Mouse (Mus musculus): ENCODE data around the gene Ube4b.

Gene Ube4b

DNA sequence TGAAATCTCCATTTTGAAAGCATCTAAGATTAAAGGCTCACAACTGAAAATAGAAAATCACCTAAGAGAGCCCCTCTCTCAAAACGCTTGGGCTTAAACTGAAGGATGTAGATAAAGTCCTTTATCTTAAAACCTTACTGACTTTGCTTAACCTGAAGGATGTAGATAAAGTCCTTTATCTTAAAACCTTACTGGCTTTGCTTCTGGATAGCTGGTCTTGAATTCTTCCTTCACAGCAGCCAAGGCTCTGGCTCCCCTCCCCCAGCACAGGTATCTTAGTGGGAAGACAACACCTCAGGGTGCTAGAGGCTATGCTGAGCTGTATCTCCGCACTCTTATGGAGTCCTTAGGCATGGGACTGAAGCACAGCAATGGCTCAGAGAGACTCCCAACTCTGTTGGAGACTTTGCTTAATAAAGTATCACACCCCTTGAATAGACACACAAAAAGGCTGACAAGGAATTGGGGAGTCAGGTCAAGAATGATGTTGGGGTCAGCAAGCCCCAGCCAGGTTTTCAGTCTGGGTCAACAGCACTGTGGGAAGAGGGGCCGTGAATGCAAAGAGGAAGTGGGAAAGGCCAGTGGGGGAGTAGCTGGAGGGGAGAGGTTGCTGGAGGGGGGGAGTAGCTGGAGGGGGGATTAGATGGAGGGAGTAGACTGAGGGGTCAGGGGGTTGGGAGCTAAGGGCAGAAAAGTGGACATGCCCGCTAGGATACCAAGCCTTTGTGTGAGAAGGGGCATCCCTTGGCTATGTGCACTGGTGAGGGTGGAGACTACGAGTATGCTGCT lies 86.9 kb downstream of the Ube4b start:
- DNase-seq (ENCODE audit: low read depth, low spot score): no peak

DNA sequence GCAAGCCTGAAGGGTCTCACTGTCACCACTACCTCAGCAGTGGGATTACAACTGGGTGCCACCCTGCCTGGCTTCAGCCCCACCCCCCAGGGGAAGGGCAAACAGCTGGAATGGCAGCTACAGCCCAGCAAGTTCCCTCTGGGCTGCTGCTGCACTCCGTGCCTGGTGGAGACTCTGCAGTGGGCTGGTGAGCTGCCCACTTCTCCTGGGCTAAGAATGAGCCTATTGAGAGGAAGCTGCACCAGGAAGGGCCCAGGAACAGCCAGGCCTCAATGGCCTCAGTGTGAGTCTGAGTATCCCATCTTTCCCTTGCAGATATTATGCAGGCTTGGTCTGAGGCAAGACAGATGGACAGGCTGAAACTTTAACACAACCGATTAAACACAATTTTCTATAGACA lies 88.4 kb downstream of the Ube4b start:
- no peak for DNase-seq (ENCODE audit: low read depth, low spot score)

DNA sequence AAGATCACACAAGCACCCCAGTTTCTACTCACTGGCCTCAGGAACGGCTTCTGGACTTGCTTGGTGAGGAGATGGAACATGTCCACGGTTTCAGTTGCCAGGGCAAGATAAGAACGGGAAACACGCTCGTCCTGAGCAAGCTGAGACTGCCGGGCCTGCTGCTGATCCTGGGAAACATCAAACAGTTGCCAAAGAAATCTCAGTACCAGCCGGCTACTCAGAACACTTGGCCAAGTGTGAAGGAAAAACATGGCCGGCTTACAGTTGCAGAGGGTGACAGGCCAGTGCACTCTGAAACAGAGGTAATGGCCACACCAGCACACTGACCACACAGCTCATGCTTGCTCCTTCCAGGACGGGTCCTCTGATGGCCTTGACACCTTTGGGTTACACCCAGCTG lies 89.2 kb downstream of the Ube4b start:
- DNase-seq (ENCODE audit: low read depth, low spot score): no peak

DNA sequence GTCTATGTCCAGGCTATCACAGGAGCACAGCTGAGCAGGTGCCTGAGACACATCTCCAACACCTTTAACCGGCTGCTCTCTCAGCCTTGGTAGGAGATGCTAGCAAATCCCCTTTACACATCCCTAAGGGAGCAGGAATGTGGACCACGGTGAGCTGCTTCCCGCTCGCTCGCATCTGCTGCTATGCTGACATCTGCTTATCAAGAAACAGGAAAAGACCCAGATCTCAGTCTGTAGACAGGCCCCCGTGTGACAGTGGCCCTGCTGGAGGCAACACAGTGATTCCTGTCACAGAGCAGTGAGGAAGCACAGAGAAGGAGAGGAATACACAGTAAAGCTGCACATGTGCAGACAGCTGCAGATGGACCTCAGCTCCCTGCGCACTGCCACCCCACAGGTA lies 90.2 kb downstream of the Ube4b start:
- no peak for DNase-seq (ENCODE audit: low read depth, low spot score)

DNA sequence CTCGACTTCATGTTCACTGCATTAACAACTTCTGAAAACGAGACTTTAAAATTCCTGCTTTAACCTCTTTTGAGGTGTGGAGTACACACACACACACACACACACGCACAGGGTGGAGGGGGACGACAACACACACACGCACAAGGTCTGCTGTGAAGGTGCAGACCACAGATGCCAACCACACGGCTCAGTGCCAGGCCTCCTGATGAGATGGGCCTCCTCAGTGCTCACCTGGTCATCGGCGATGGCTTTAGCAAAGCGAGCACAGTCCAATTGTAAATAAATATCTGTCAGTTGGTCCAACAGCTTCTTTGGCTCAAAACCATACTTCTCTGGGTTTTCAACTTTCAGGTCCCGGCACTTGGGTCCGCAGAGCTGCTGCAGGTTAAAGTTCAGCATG lies 91.7 kb downstream of the Ube4b start:
- no peak for DNase-seq (ENCODE audit: low read depth, low spot score)

DNA sequence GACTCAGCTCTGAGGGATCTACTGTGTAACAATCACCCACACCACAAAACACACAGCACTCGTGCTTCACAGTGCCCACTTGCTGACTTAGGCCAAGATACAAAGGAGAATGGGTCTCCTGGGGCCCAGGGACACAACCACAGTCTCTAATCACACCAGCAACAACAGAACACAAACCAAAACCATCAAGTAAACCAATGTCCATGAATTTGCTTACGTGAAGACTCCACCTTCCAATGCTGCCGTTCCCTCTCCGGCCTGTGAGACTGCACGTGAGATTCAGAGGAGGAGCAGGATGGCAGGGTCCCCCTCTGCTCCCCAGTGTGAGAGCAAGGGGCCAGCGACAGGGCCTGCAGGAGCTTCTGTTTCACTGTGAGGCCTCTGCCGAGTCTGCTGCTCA lies 93.8 kb downstream of the Ube4b start:
- DNase-seq (ENCODE audit: low read depth, low spot score): no peak

DNA sequence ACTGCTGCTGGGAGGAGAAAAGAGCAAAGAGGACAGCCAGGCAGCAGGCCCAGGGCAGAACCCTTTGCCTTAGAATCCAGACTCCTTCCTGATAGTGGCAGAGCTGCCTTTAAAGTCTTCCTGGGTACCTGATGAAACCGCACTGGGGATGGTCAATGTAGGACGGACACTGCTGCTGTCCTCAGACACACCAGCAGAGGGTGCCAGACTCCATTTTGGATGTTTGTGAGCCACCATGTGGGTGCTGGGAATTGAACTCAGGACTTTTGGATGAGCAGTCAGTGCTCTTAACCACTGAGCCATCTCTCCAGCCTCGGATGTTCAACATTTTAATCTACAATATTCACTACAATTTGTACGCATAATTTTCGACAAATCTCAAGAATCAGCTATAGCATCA lies 96.1 kb downstream of the Ube4b start:
- no peak for DNase-seq (ENCODE audit: low read depth, low spot score)

DNA sequence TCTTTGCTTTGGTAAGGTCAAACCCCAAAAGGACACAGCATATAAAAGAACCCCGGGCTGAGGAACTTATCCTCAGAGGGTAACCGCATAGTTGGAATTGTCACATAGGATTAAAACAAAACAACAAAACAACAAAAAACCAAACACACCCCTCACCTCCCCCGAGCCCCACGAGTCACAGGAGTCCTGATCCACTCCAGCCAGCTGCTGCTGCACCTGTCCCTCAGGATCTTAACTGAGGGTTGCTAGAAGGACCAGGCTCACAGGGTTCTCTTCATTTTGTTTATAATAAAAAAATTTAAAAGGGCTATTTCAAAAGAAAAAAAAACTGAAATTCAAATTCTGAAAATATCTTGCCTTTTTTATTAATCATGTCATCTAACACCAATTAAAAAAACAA lies 97.8 kb downstream of the Ube4b start:
- DNase-seq (ENCODE audit: low read depth, low spot score): no peak

DNA sequence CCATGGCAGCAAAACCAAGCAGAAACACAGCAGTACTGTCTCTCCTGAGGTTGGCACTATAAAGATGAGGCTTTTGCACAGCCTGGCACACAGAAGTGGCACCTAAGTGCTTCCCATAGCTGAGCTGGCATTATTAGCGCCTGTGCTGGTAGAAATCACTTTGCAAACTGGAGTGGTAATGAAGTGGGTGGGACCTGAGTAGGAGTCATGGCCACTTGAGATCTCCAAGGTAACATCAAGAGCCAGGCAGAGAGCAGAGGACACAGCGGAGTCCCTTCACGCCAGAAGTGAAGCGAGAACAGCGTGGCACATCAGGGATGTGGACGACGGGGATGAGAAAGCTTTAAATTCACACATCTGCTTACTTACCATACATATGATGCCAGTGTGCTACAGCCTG lies 99.3 kb downstream of the Ube4b start:
- no peak for DNase-seq (ENCODE audit: low read depth, low spot score)

DNA sequence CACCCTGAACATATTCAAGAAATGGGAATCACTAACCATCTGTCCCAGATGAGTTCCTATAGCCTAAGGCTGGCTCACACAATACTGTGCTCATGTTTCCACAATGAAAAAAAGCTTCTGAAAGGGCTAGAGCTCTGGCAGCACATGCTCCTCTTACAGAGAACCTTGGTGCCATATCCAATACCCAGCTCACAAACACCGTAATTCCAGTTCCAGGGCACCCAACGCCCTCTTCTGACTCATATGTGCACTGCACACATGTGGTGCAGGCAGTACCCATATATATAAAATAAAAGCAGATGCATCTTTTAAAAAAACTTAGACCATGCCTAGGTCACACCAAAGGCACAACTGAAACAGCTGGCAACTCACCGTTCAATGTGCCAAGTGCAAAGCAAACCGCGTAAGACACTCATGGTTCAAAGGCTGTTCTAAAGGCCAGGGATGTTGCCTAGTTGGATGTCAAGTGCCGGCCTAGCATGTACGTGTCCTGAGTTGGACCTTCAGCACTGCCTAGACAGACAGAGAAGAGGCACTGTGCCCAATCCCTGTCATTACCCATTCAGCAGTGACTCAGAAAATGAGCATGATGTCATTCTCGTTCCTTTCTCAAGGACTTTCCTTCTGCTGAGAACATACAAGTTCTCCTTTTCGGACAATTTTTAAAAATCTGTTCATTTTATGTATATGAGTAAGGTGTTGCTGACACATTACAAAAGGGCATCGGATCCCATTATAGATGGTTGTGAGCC lies 101.0 kb downstream of the Ube4b start:
- no peak for DNase-seq (ENCODE audit: low read depth, low spot score)

DNA sequence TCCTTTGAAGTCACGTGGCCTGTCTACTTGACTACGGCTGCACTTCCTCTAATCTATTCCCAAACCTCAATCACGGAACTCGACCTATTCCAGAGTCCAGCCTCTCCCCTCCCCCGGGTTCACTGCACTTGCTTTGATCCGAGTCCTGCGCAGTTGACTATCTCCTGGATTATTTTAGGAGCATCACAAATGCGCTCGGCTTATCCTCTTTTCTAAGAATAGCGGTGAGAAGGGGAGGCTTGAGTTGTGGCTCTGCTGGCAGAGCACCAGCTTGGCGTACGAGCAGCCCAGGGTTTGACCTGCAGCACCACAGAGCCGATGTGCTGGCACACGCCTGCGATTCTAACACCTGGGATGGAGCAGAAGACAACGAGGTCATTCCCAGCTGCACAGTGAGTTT lies 102.8 kb downstream of the Ube4b start:
- DNase-seq (ENCODE audit: low read depth, low spot score): no peak

DNA sequence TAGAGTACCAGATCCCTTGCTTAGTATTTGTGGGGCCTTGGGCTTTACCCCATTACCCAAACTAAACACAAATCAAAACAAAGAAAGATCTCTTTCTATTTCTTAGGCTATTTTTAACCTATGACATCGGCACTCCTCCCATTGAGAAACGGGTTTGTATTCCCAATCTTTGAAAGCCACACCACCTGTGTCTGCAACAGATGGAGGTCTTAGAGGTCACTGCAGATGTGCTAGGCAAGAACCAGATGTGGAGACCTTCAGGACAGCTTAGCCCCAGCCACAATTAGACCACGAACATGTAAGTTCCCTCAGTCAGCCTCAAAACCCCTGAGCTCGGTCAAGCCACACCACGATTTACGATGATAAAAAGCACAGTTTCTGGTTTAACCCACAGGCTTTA lies 103.8 kb downstream of the Ube4b start:
- DNase-seq (ENCODE audit: low read depth, low spot score): no peak

DNA sequence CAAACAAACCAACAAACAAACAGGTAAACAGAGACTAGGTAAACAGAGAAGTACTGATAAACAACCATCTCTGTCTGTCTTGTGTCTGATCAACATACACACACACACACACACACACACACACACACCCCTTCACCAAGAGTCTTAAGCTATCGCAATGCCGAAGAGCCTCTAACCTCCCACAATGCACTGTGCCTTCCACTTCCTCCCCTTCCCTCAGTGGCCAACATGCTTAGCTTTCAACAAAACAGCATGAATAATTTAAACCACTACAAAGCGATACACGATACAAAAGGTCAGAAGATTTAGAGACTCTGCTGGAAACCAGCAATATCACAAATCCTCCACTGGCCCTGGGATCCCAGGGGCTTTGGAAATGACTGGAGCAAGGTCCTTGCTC lies 104.3 kb downstream of the Ube4b start:
- no peak for DNase-seq (ENCODE audit: low read depth, low spot score)

DNA sequence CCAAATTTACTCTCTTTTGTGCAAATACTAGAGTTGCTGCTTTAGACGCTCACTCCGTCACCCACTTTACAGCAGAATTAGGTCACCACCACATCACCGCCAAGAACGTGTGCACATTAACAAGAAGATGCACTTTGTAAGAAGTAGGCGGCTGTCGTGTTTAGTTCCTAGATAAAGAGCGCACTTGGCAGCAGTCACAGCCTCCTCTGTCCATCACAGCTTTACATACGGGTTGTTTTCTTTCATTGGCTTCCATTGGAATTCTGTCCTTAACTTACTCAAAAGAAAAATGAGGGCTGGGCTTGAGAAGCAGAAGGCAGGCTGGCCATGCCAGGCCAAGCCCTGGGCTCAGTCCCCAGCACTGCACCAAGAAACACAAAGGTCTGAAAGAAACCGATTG lies 107.5 kb downstream of the Ube4b start:
- peak; percentile 14 for DNase-seq (ENCODE audit: low read depth, low spot score)

DNA sequence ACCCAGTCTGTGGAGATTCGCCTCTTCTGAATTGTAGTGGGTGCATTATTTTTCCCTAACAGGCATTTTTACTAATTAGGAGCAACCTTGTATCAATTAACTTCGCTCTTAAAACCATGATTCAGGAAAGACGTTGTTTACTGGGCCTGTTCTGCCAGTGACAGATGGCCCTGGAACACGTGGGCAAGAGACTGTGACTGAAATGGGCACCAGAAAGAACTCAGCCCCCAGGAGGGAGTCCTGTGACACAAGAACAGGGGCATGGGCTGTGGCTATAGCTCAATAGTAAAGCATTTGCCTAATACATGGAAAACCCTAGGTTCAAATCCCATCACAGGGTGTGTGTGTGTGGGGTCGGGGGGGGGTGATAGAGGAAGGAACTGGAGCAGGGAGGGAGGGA lies 109.2 kb downstream of the Ube4b start:
- DNase-seq (ENCODE audit: low read depth, low spot score): peak; percentile 8

DNA sequence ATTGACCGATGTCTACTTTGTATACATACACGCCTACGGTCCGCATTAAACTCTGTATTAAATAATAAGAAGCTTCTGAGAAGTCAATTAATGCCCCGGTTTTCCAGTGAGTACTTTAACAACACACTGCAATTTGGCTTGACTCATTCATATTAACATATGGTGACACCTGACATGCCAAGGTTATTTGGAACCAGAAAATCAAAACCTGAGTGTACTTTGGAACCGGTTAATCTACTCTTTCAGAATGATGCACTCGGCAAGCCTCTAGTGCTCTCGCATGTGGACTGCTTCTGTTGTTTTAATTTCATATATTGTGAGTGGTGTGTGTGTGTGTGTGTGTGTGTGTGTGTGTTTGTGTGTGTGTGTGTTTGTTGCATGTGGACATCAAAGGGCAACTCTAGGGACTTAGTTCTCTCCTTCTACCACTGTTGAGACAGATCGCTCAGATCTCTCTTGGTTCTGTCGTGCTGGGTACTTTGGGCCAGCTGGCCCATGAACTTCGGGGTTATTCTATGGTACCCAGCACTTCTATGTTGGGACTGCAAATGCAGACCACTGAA lies 112.2 kb downstream of the Ube4b start:
- DNase-seq (ENCODE audit: low read depth, low spot score): no peak

DNA sequence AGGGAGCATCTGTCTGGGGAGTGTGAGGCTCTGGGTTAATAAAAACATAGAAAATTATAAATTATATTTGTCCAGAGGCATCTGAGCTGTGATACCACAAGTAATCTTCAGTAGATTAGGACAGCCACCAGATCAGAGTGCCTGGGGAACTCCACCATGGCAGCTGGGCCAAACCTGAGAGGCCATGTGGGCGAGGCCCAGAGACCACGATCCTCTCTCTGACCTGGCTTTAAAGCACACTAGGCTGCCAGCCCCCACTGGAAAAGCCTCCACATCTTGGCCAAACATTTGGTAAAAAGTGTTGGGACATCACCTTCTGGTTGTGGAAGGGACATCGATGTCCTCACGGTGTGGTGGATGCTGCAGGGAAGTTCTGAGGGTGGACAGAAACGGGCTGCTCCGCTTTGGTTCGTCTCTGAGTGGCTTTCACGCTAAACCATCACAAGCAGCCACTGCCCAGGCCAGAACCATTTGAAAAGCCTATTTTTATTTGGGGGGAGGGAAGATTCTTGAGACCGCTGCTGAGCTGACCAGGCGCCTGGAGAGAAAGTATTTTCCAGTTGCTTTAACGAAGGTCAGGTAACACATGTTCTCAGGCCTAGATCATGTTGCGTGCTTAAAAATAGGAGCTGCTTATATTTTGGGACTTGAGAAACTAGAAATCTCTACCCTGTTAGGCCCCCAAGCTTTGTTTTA lies 112.8 kb downstream of the Ube4b start:
- no peak for DNase-seq (ENCODE audit: low read depth, low spot score)

DNA sequence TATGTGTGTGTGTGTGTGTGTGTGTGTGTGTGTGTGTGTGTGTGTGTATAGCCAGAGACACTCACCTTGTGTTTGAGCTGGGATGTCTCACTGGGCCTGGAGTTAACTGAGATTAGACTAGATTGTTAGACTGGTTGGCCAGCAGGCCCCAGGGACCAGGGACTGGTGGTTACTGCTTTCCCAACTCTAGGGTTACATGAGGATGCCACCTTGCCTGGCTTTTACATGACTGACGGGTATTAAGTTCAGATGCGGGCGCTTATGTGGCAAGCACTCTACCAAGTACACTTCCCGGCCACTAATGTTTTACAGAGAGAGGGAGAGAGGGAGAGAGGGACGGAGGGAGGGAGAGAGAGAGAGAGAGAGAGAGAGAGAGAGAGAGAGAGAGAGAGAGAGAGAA lies 114.6 kb downstream of the Ube4b start:
- DNase-seq (ENCODE audit: low read depth, low spot score): no peak

DNA sequence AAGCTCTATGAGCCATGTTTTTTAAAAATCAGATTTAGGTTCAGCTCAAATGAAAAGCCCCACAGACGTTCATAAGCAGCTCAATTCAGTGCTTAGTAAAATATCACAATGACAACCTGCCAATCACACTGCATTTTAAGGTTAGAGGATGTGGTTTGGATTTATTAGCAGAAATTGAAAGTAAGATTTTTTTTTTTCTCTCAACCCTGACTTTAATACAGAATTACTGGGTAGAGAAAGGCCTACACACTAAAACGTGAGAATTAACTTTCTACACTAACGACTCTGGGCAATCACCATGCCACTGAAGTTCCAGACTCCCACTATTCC lies 118.1 kb downstream of the Ube4b start:
- no peak for DNase-seq (ENCODE audit: low read depth, low spot score)

DNA sequence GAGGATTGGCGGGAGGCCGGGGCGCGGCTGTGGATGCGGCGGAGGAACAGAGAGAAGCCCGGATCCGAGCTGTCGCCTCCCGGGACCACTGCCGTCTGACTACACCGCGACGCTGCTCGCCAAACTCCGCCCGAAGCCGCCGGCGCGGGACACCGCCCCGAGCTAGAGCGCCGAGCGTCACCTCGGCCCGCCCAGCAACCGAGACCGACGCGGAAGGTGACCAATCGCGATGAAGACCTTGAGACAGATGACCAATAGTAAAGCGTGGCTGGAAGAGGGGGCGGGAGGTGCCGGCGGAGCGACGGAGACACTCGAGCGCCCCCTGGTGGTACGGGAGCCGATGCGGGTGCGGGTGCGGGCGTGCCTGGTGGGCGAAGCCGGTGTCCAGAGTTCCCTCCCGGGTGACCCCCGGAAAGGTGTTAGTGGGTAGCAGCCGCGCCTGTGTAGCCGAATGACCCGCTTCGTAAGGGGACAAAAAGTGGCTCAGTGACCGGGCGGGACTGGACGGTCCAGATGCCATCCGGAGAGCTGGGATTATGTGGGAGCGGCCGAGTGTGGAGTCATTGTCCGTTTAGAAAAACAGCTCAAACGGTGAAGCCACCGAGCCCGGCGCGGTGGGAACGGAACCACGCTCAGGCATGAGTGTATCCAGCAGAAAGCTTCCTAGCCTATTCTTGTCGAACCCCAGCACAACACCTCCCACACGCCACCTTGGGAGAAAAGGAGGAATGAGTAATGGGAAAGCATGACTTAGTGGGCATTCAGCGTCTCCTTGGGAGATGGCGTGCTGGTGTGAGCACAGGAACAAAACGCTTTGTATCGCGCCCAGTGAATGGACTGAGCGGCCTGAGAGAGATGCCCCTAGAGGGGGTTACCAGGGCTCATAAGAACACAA lies 118.7 kb downstream of the Ube4b start, which contains the start of gene Kif1b:
Gene Kif1b, minus strand, starts transcription at position 98 of the 895 bp plus-strand sequence.
- DNase-seq (ENCODE audit: low read depth, low spot score): peak; percentile 94

Measured in brain, embryonic 18.5 days (tissue).